ENCODE assay signal across 10 mouse cellular contexts in the genomic region with DNA sequence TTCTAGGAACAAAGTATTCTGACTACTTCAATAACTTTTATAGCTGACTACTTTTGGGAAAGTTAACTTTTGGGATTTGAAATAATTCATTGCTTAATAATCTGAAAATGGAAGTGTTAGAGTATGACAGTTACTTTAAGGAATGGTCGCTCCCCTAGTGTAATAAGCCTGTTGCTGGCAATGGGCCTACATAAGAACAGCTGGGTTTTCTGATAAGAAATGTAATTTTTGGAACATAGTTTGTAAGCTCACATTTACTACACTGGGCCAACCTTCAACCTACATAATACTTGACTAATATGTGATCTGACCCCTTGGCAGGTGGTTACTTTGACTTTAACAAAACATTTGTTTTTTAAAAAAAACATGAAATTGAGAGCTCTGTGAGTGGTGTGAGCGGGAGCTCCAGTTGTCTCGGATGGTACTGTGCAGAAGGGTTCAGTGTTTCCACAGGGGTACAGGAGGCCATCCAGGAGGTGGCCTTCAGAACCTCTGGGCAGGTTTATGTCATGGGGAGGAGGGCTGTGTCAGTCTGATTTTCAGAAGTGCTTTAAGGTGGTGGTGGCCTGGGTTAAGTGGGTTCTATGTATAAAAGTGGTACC. TPM values are rescaled to one million over a fixed set of nuclear protein-coding genes. Genes with fewer than 3 reads are reported as not detected.
DNase-seq lines count a peak whose midpoint lies in the region; ATAC-seq and TF ChIP-seq lines count a peak whose summit lies in the region.
"Had no signal": no experiment of that assay in that cellular context is flagged by ENCODE, and none has a peak within 500 bp of the region (broad histone marks: within the 10 kb centered on the region; RNA-seq: fewer than 3 reads in every experiment).

No protein-coding gene starts in this region.

- no peaks in the 10 kb centered on the region for H3K27me3 ChIP-seq in kidney, embryonic 16.5 days (ENCODE audit: insufficient read depth, low read length)
- no peaks in the 10 kb centered on the region for H3K27me3 ChIP-seq in MEL (ENCODE audit: control insufficient read depth in 1 of 2, insufficient read depth in 2 of 2, low read length in 2 of 2)

- no peak for ATAC-seq in kidney, embryonic 16.5 days (ENCODE audit: low FRiP score, low TSS enrichment)

- peak; percentile 76 to 79 for TF ChIP-seq EP300 in MEL (IDR thresholded peaks at IDR 0.05; ENCODE audit: low read depth in 1 of 2, low read length in 2 of 2)

- H3K4me3 ChIP-seq in kidney, embryonic 16.5 days (ENCODE audit: low read length), result no peak overlapping the region
- peak overlapping the region; percentile 10 to 26; a peak in 3 of 4 replicates for H3K4me3 ChIP-seq in MEL (ENCODE audit: control insufficient read depth in 1 of 2, insufficient read depth in 1 of 2, low read depth in 2 of 2, low read length in 2 of 2)
- H3K4me3 ChIP-seq in brown adipose tissue, adult 24 weeks (ENCODE audit: insufficient read depth, low read depth, low read length), result 0 out of 2 replicates have a peak overlapping the region, but pooled peaks have one; percentile 1
- H3K4me3 ChIP-seq in macrophage (ENCODE audit: inconsistent target), result no peak overlapping the region
- H3K4me3 ChIP-seq: forebrain, embryonic 10.5 days had no signal

- H3K79me2 ChIP-seq in MEL (ENCODE audit: control insufficient read depth, insufficient read depth, low read length, poor library complexity) (peaks cover 39% of the 10 kb centered on the region), macrophage (ENCODE audit: inconsistent target) (peaks cover 57% of the 10 kb centered on the region)

- H3K36me3 ChIP-seq in kidney, embryonic 16.5 days (ENCODE audit: insufficient read depth, low read length), result peaks cover 10% of the 10 kb centered on the region
- H3K36me3 ChIP-seq in MEL (ENCODE audit: control insufficient read depth in 1 of 2, insufficient read depth in 2 of 2, low read length in 2 of 2), result peaks cover 0 to 35% of the 10 kb centered on the region in 2 experiments
- H3K36me3 ChIP-seq in macrophage (ENCODE audit: inconsistent target), result peaks cover 17% of the 10 kb centered on the region; the same call in 1 of the 2 replicates

- DNase-seq in kidney, adult 8-10 months, result no peak
- peak; percentile 81 for DNase-seq in MEL (ENCODE audit: low read depth, low spot score)
- no peak for DNase-seq in urinary bladder, adult 18-20 months (ENCODE audit: low spot score in 2 of 2)
- DNase-seq in frontal cortex, postnatal 36 days (ENCODE audit: low spot score in 2 of 2), result no peak
- DNase-seq: cerebellum, adult 8-10 months; thymus, postnatal 14 days had no signal

- no peak overlapping the region for H3K27ac ChIP-seq in kidney, embryonic 16.5 days (ENCODE audit: low read length)
- H3K27ac ChIP-seq in MEL (ENCODE audit: control insufficient read depth, low read depth, low read length), result peak overlapping the region; percentile 23
- H3K27ac ChIP-seq in brown adipose tissue, adult 24 weeks (replicated peaks; ENCODE audit: low read depth, low read length), result no peak overlapping the region
- H3K27ac ChIP-seq in macrophage, result peak overlapping the region; percentile 15
- H3K27ac ChIP-seq: forebrain, embryonic 10.5 days had no signal

- TF ChIP-seq POLR2A in MEL (IDR thresholded peaks at IDR 0.05; ENCODE audit: control insufficient read depth in 1 of 2, insufficient read depth in 1 of 2, low read depth in 1 of 2, low read length in 2 of 2, poor library complexity in 1 of 2), result no peak

- H3K9ac ChIP-seq in kidney, embryonic 16.5 days (replicated peaks; ENCODE audit: low read length), result no peak overlapping the region
- H3K9ac ChIP-seq in MEL (ENCODE audit: control insufficient read depth, low read depth, low read length, poor library complexity, severe bottlenecking), result peak overlapping the region; percentile 29; the same call in 1 of the 2 replicates

- 65% methylated on average over 3 of the region's 3 CpGs for WGBS in kidney, embryonic 16.5 days
- 97% methylated on average over 3 of the region's 3 CpGs for WGBS in macrophage (ENCODE audit: missing documents)

- H3K4me2 ChIP-seq in kidney, embryonic 16.5 days (replicated peaks; ENCODE audit: low read depth, low read length), result peak overlapping the region; percentile 22

- no peaks in the 10 kb centered on the region for H3K9me3 ChIP-seq in kidney, embryonic 16.5 days (ENCODE audit: low read length)
- no peaks in the 10 kb centered on the region for H3K9me3 ChIP-seq in MEL (replicated peaks; ENCODE audit: insufficient read depth, low read length)
- H3K9me3 ChIP-seq: forebrain, embryonic 10.5 days had no signal

- H3K4me1 ChIP-seq in kidney, embryonic 16.5 days (ENCODE audit: insufficient read depth, low read length), result peaks cover 38% of the 10 kb centered on the region
- H3K4me1 ChIP-seq in MEL (ENCODE audit: control insufficient read depth in 1 of 2, insufficient read depth in 2 of 2, low read length in 2 of 2), result peaks cover 14 to 30% of the 10 kb centered on the region in 2 experiments
- peaks cover 8% of the 10 kb centered on the region for H3K4me1 ChIP-seq in brown adipose tissue, adult 24 weeks (ENCODE audit: control insufficient read depth, insufficient read depth, insufficient read length, low read length)

- TF ChIP-seq CTCF in MEL (IDR thresholded peaks at IDR 0.05 in 2 of 3, conservative IDR thresholded peaks at IDR 0.05 in 1 of 3; ENCODE audit: control insufficient read depth in 1 of 3, insufficient read depth in 1 of 3, low read depth in 2 of 3, low read length in 3 of 3, poor library complexity in 1 of 3, severe bottlenecking in 1 of 3), result no peak

- no peak for TF ChIP-seq RAD21 in MEL (IDR thresholded peaks at IDR 0.05; ENCODE audit: low read depth, low read length)

TF ChIP-seq in MEL, 35 proteins besides CTCF, POLR2A, EP300 and RAD21 (continues in another document):
- TF ChIP-seq UBTF (IDR thresholded peaks at IDR 0.05; ENCODE audit: borderline replicate concordance, insufficient read depth, low read depth, low read length) (no peak), USF2 (IDR thresholded peaks at IDR 0.05; ENCODE audit: borderline replicate concordance in 1 of 2, insufficient read depth in 1 of 2, low read depth in 1 of 2, low read length in 2 of 2) (no peak), MEF2A (IDR thresholded peaks at IDR 0.05; ENCODE audit: extremely low read depth, insufficient replicate concordance, low read depth, low read length, poor library complexity, severe bottlenecking) (peak; percentile 38; the same call in 1 of the 2 replicates), USF1 (IDR thresholded peaks at IDR 0.05; ENCODE audit: low read depth, low read length) (no peak), ZNF384 (IDR thresholded peaks at IDR 0.05; ENCODE audit: low read depth, low read length) (0 out of 2 replicates have a peak, but pooled peaks have one; percentile 2), ELF1 (IDR thresholded peaks at IDR 0.05; ENCODE audit: low read depth, low read length) (no peak), MAFK (IDR thresholded peaks at IDR 0.05; ENCODE audit: borderline replicate concordance, low read depth, low read length) (no peak), TAL1 (IDR thresholded peaks at IDR 0.05; ENCODE audit: low read length) (peak; percentile 93), MAX (IDR thresholded peaks at IDR 0.05; ENCODE audit: low read length) (no peak), NELFE (IDR thresholded peaks at IDR 0.05; ENCODE audit: low read depth, low read length) (no peak), GATA1 (IDR thresholded peaks at IDR 0.05; ENCODE audit: low read depth, low read length) (peak; percentile 86), TBP (IDR thresholded peaks at IDR 0.05; ENCODE audit: low read depth, low read length) (no peak), MYB (IDR thresholded peaks at IDR 0.05; ENCODE audit: low read depth, low read length) (peak; percentile 24; the same call in 1 of the 2 replicates), HCFC1 (IDR thresholded peaks at IDR 0.05; ENCODE audit: low read depth, low read length) (no peak), TCF12 (IDR thresholded peaks at IDR 0.05; ENCODE audit: low read depth, low read length) (peak; percentile 86), MXI1 (IDR thresholded peaks at IDR 0.05; ENCODE audit: low read depth, low read length) (peak; percentile 59), SIN3A (IDR thresholded peaks at IDR 0.05; ENCODE audit: low read length) (peak; percentile 92), KAT2A (conservative IDR thresholded peaks at IDR 0.05; ENCODE audit: low read depth, low read length) (no peak), MAZ (IDR thresholded peaks at IDR 0.05; ENCODE audit: low read depth, low read length) (no peak), ZMIZ1 (IDR thresholded peaks at IDR 0.05; ENCODE audit: low read depth, low read length) (no peak), JUND (IDR thresholded peaks at IDR 0.05; ENCODE audit: low read depth, low read length) (no peak), BHLHE40 (IDR thresholded peaks at IDR 0.05; ENCODE audit: borderline replicate concordance, low read depth, low read length) (no peak), SMC3 (IDR thresholded peaks at IDR 0.05; ENCODE audit: low read depth, low read length) (no peak), ZKSCAN1 (IDR thresholded peaks at IDR 0.05; ENCODE audit: low read depth, low read length) (no peak), ZC3H11A (IDR thresholded peaks at IDR 0.05; ENCODE audit: low read depth, low read length) (no peak), CHD1 (IDR thresholded peaks at IDR 0.05; ENCODE audit: low read depth, low read length) (no peak), NRF1 (IDR thresholded peaks at IDR 0.05; ENCODE audit: insufficient read depth, low read depth, low read length, poor library complexity, severe bottlenecking) (no peak), GABPA (IDR thresholded peaks at IDR 0.05; ENCODE audit: low read depth, low read length) (no peak), MYC (IDR thresholded peaks at IDR 0.05; ENCODE audit: low read depth, low read length) (no peak; the same call in 1 of the 2 replicates), E2F4 (IDR thresholded peaks at IDR 0.05; ENCODE audit: borderline replicate concordance, low read depth, low read length) (no peak), CHD2 (IDR thresholded peaks at IDR 0.05; ENCODE audit: low read length) (no peak)

RNA-seq across cellular contexts. Expression of gene Slc30a1, which starts 4.6 kb away (rescaled TPM):
- polyA plus RNA-seq in kidney, embryonic 16.5 days (2015; fragmentation: Nextera tagmentation; extraction: Ambion mirVana), result 1.6 and 2.0 TPM in 2 replicates
- total RNA-seq in MEL (2012; rRNA removed), result 10.2 and 10.7 TPM in 2 replicates
- polyA plus RNA-seq in MEL (2012; ENCODE audit: insufficient read depth in 1 of 2, insufficient read length in 2 of 2, low read depth in 1 of 2, low replicate concordance in 2 of 2, missing spikeins in 1 of 2), result 10 to 100 TPM in 1 of 2 experiments, not detected in 1; 10.4 TPM
- 4.5 and 5.8 TPM in 2 replicates for polyA plus RNA-seq in brown adipose tissue, adult 24 weeks (2012; ENCODE audit: insufficient read depth, insufficient read length, missing spikeins)
- total RNA-seq in macrophage (2018; cell fraction: chromatin; rRNA removed), result 10 to 100 TPM in 12 of 26 experiments, 1 to 10 TPM in 14; 3.9 to 31.3 (median 9.4) TPM
- 10 to 100 TPM; 18.0 to 86.1 (median 49.5) TPM for total RNA-seq in macrophage (2018; cell fraction: cytosol; rRNA removed)
- total RNA-seq in macrophage (2018; cell fraction: nucleus; rRNA removed), result 10 to 100 TPM; 21.9 to 89.8 (median 47.1) TPM
- polyA plus RNA-seq in macrophage (2018), result 29.5 to 46.7 TPM (median 43.8 TPM) in 3 replicates

Comparison
In these comparisons a context has a peak if more than half of its experiments do, and no peak if none do; other contexts are left out.
1. H3K27ac ChIP-seq: peak in MEL (single experiment) and macrophage (single experiment); none in kidney, embryonic 16.5 days (single experiment) and brown adipose tissue, adult 24 weeks (single experiment).
2. H3K4me3 ChIP-seq: peak in MEL (2 of 2) and brown adipose tissue, adult 24 weeks (single experiment); none in kidney, embryonic 16.5 days (single experiment) and macrophage (single experiment).